Mouse (Mus musculus) heart, adult 2 months (tissue): ENCODE data around the gene Nell2.

ENCODE experiments used
- CTCF ChIP-seq: fragments of 200-600 bp; IDR thresholded peaks from 2 replicates; pipeline ENCODE4 v1.8.1; 2022; ENCODE audit warnings: antibody characterized with exemption, mild to moderate bottlenecking, moderate library complexity
- EP300 ChIP-seq: fragments of 200-500 bp; IDR thresholded peaks from 2 replicates; pipeline ENCODE4 v1.6.1; 2011; ENCODE audit warnings: low read depth, low read length, control low read depth; ENCODE audit not compliant: insufficient read depth

- TF ChIP-seq CTCF (no peak), EP300 (no peak)
Measured at GRCm38 (mm10) chr15:95561303-95561702, 32.9 kb upstream of the Nell2 start.
